Mouse (Mus musculus): ENCODE results near the gene Stfa2l1. TPM values are rescaled to one million over a fixed set of nuclear protein-coding genes. Genes with fewer than 3 reads are reported as not detected.

Stfa2l1 gene
- polyA plus RNA-seq (2012; rRNA removed; ENCODE audit: low replicate concordance): not detected in 2 replicates

GRCm38 (mm10) chr16:36156402-36156975, at the start of gene Stfa2l1:
TSS of gene Stfa2l1 (plus strand) at chr16:36156811.

GRCm38 (mm10) chr16:36131141-36131540, 25.5 kb upstream of the Stfa2l1 start, which contains the start of gene Csta1:
TSS of gene Csta1 (minus strand) at chr16:36131241.

GRCm38 (mm10) chr16:36183912-36184311, 27.3 kb downstream of the Stfa2l1 start, which contains the start of gene Gm5483:
TSS of gene Gm5483 (plus strand) at chr16:36184212.

GRCm38 (mm10) chr16:36209967-36210453, 53.4 kb downstream of the Stfa2l1 start, which contains the start of gene Gm5416:
TSS of gene Gm5416 (plus strand) at chr16:36210403.

Other genes starting within 250 kb of the Stfa2l1 start
- 7.4 and 15.6 TPM in 2 replicates for gene Parp9, start 218.3 kb upstream of the Stfa2l1 start, polyA plus RNA-seq (2012; rRNA removed; ENCODE audit: low replicate concordance)
- gene Dtx3l, start 217.7 kb upstream of the Stfa2l1 start, polyA plus RNA-seq (2012; rRNA removed; ENCODE audit: low replicate concordance): 10.0 and 15.3 TPM in 2 replicates
- gene Kpna1, start 178.1 kb upstream of the Stfa2l1 start, polyA plus RNA-seq (2012; rRNA removed; ENCODE audit: low replicate concordance): 3.7 and 15.5 TPM in 2 replicates
- 1.1 and 2.7 TPM in 2 replicates for gene Wdr5b, start 115.6 kb upstream of the Stfa2l1 start, polyA plus RNA-seq (2012; rRNA removed; ENCODE audit: low replicate concordance)
- 27.0 and 27.7 TPM in 2 replicates for gene Fam162a, start 85.2 kb upstream of the Stfa2l1 start, polyA plus RNA-seq (2012; rRNA removed; ENCODE audit: low replicate concordance)
- gene Ccdc58, start 85.1 kb upstream of the Stfa2l1 start, polyA plus RNA-seq (2012; rRNA removed; ENCODE audit: low replicate concordance): 4.2 and 5.4 TPM in 2 replicates
- 0.11 TPM in 1 of 2 replicates, not detected in the other for gene Csta1, start 25.6 kb upstream of the Stfa2l1 start, polyA plus RNA-seq (2012; rRNA removed; ENCODE audit: low replicate concordance)
- not detected in 2 replicates for gene Gm5483, start 27.4 kb downstream of the Stfa2l1 start, polyA plus RNA-seq (2012; rRNA removed; ENCODE audit: low replicate concordance)
- gene Gm5416, start 53.6 kb downstream of the Stfa2l1 start, polyA plus RNA-seq (2012; rRNA removed; ENCODE audit: low replicate concordance): not detected in 2 replicates
- not detected in 2 replicates for gene 2010005H15Rik, start 64.7 kb downstream of the Stfa2l1 start, polyA plus RNA-seq (2012; rRNA removed; ENCODE audit: low replicate concordance)
- not detected in 2 replicates for gene Stfa1, start 120.1 kb downstream of the Stfa2l1 start, polyA plus RNA-seq (2012; rRNA removed; ENCODE audit: low replicate concordance)
- not detected in 2 replicates for gene BC117090, start 177.5 kb downstream of the Stfa2l1 start, polyA plus RNA-seq (2012; rRNA removed; ENCODE audit: low replicate concordance)
- gene BC100530, start 210.9 kb downstream of the Stfa2l1 start, polyA plus RNA-seq (2012; rRNA removed; ENCODE audit: low replicate concordance): not detected in 2 replicates